Mouse (Mus musculus): ENCODE data around the gene Grid2. TPM values are rescaled to one million over a fixed set of nuclear protein-coding genes. Genes with fewer than 3 reads are reported as not detected.

Gene Grid2
- polyA plus RNA-seq (2017; shearing (Covaris generic)): 0.07 TPM

DNA sequence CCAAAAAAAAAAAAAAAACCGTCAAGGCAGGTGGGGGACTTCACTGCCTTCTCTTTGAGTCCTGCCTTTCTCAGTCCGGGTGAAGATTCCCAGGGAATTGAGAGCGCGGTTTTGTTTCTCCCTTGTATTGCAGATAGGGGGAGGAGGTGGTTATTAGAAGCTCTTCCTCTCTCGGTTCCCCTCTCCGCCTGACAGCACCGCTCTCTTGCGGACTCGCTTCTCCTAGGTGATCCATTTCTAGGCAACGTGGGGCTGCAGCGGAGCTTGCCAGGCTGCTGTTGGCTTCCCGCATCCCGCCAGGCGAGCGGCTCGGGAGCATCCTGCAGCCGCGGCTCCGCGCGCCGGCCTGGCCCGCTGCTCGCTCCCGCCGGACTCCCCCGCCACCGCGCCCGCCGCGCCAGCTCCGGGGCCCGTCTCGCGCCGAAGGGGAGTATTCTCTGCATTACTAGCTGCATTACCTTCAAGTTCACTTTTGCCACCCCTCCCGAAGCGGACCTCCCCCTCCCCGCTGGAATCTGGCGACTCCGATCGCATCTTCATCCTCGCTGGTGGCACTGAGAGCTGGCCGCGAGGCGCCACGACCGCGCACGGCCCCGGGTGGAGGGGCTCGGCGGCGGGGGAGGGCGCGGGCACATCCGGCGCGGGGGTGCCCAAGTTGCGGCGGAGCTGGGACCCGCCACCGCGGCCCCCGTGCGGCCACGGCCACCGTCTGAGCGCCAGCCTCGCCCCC lies at the start of gene Grid2:
TSS of gene Grid2 (plus strand) at position 51 of the 730 bp plus-strand sequence.

DNA sequence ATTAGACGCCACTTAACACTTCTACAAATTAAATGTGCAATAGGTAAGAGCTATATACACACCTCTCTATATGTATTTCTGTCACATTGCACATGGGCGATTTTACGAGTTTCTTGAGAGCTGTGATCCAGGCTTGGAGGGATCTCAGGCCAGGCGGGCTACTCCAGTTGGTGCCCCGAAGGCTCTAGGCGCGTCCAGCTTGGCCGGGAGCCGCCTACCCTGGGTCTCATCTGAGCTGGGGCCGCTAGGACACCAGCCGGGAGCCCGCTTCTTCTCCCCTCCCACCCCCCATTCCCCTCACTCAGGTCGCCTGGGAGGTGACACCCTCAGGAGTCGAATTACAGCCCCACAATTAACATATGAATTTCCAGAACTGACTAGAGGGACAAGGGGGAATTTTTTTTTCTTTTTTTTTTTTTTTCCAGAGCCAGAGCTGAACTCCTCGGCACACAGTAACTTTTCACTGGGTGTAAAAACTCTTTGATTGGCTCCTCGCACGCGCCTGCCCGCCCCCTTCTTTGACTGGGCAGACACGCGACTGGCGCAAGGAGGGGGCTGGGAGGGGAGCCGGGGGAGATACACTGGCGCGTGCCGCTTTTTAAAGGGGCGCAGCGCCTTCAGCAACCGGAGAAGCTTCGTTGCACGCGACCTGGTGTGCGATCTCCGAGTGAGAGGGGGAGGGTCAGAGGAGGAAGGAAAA lies 1473.0 kb downstream of the Grid2 start, which contains the start of gene Atoh1:
TSS of gene Atoh1 (plus strand) at position 627 of the 700 bp plus-strand sequence.

Measured in activated CD4-positive, CD25-positive, alpha-beta regulatory T cell, adult 9 weeks (primary cell).